Mouse (Mus musculus): ENCODE measurements around the gene Snx8. TPM values are rescaled to one million over a fixed set of nuclear protein-coding genes. Genes with fewer than 3 reads are reported as not detected.

Snx8 gene
- polyA plus RNA-seq, 1 experiment from 2014 or later: 28.9 TPM

- peak within 1 kb of the TSS; percentile 73 for H3K4me3 ChIP-seq
- 1% methylated on average over 39 of the region's 39 CpGs for WGBS
- no peaks in the 10 kb centered on the region for H3K9me3 ChIP-seq
- DNase-seq (ENCODE audit: extremely low spot score, low spot score): peak; percentile 86
- peaks cover 19% of the 10 kb centered on the region for H3K4me1 ChIP-seq
- no peaks in the 10 kb centered on the region for H3K27me3 ChIP-seq (ENCODE audit: poor library complexity, severe bottlenecking)
- peak within 1 kb of the TSS; percentile 94 for H3K27ac ChIP-seq
- H3K36me3 ChIP-seq (replicated peaks): peaks cover 57% of the 10 kb centered on the region
Measured at GRCm38 (mm10) chr5:140331615-140332512, 57.2 kb downstream of the Snx8 start, which contains the start of gene Mrm2. Gene Mrm2 (minus strand): TSS chr5:140331898.

- WGBS: 89% methylated on average over 5 of the region's 5 CpGs
Measured at GRCm38 (mm10) chr5:140324058-140324457, 65.0 kb downstream of the Snx8 start.

GRCm38 (mm10) chr5:140321756-140322575 is 67.1 kb downstream of the Snx8 start:
- Histone ChIP-seq H3K36me3 (replicated peaks) (peaks cover 39% of the 10 kb centered on the region), H3K27me3 (ENCODE audit: poor library complexity, severe bottlenecking) (no peaks in the 10 kb centered on the region), H3K4me3 (peak overlapping the region; percentile 83), H3K9me3 (no peaks in the 10 kb centered on the region), H3K27ac (peak overlapping the region; percentile 97), H3K4me1 (peaks cover 23% of the 10 kb centered on the region)
- WGBS: 2% methylated on average over 17 of the region's 17 CpGs
- DNase-seq (ENCODE audit: extremely low spot score, low spot score): no peak

More at GRCm38 (mm10) chr5:140324058-140324457, 65.0 kb downstream of the Snx8 start:
- Histone ChIP-seq H3K27me3 (ENCODE audit: poor library complexity, severe bottlenecking) (no peaks in the 10 kb centered on the region), H3K4me3 (no peak overlapping the region), H3K4me1 (peaks cover 22% of the 10 kb centered on the region), H3K36me3 (replicated peaks) (peaks cover 48% of the 10 kb centered on the region), H3K9me3 (no peaks in the 10 kb centered on the region), H3K27ac (no peak overlapping the region)
- DNase-seq (ENCODE audit: extremely low spot score, low spot score): no peak

GRCm38 (mm10) chr5:140321042-140321755 is 67.9 kb downstream of the Snx8 start, which contains the start of the genes Mad1l1 and Nudt1:
Gene Mad1l1 (minus strand): TSS chr5:140321552.
Gene Nudt1 (plus strand): TSS chr5:140321656.
- peaks cover 37% of the 10 kb centered on the region for H3K36me3 ChIP-seq (replicated peaks)
- peaks cover 23% of the 10 kb centered on the region for H3K4me1 ChIP-seq
- peak; percentile 91 for DNase-seq (ENCODE audit: extremely low spot score, low spot score)
- WGBS: under 1% methylated on average over 60 of the region's 60 CpGs
- H3K9me3 ChIP-seq: no peaks in the 10 kb centered on the region
- H3K27ac ChIP-seq: peak within 1 kb of the TSS; percentile 97
- H3K27me3 ChIP-seq (ENCODE audit: poor library complexity, severe bottlenecking): no peaks in the 10 kb centered on the region
- H3K4me3 ChIP-seq: peak within 1 kb of the TSS; percentile 83

GRCm38 (mm10) chr5:140316716-140317115 is 72.3 kb downstream of the Snx8 start:
- 92% methylated on average over 3 of the region's 3 CpGs for WGBS
- no peak for DNase-seq (ENCODE audit: extremely low spot score, low spot score)
- no peaks in the 10 kb centered on the region for H3K9me3 ChIP-seq
- H3K4me3 ChIP-seq: no peak overlapping the region
- H3K27me3 ChIP-seq (ENCODE audit: poor library complexity, severe bottlenecking): no peaks in the 10 kb centered on the region
- H3K36me3 ChIP-seq (replicated peaks): peaks cover 57% of the 10 kb centered on the region
- no peak overlapping the region for H3K27ac ChIP-seq
- H3K4me1 ChIP-seq: peaks cover 23% of the 10 kb centered on the region

- WGBS: 95% methylated on average over 14 of the region's 14 CpGs
- H3K36me3 ChIP-seq (replicated peaks): peaks cover 100% of the 10 kb centered on the region
Measured at GRCm38 (mm10) chr5:140307602-140308001, 81.5 kb downstream of the Snx8 start.

GRCm38 (mm10) chr5:140306016-140306415 is 83.0 kb downstream of the Snx8 start:
- Histone ChIP-seq H3K27ac (no peak overlapping the region), H3K36me3 (replicated peaks) (peaks cover 100% of the 10 kb centered on the region), H3K4me1 (no peaks in the 10 kb centered on the region), H3K9me3 (no peaks in the 10 kb centered on the region), H3K4me3 (no peak overlapping the region), H3K27me3 (ENCODE audit: poor library complexity, severe bottlenecking) (no peaks in the 10 kb centered on the region)
- no peak for DNase-seq (ENCODE audit: extremely low spot score, low spot score)
- WGBS: 90% methylated on average over 8 of the region's 8 CpGs

More at GRCm38 (mm10) chr5:140307602-140308001, 81.5 kb downstream of the Snx8 start:
- H3K27me3 ChIP-seq (ENCODE audit: poor library complexity, severe bottlenecking): no peaks in the 10 kb centered on the region
- no peak overlapping the region for H3K27ac ChIP-seq
- no peaks in the 10 kb centered on the region for H3K9me3 ChIP-seq
- H3K4me1 ChIP-seq: no peaks in the 10 kb centered on the region
- no peak for DNase-seq (ENCODE audit: extremely low spot score, low spot score)
- H3K4me3 ChIP-seq: no peak overlapping the region

- Histone ChIP-seq H3K9me3 (no peaks in the 10 kb centered on the region), H3K4me3 (no peak overlapping the region), H3K27ac (no peak overlapping the region), H3K36me3 (replicated peaks) (peaks cover 94% of the 10 kb centered on the region), H3K4me1 (no peaks in the 10 kb centered on the region), H3K27me3 (ENCODE audit: poor library complexity, severe bottlenecking) (no peaks in the 10 kb centered on the region)
- 88% methylated on average over 4 of the region's 4 CpGs for WGBS
- DNase-seq (ENCODE audit: extremely low spot score, low spot score): no peak
Measured at GRCm38 (mm10) chr5:140298291-140298690, 90.8 kb downstream of the Snx8 start.

- peaks cover 93% of the 10 kb centered on the region for H3K36me3 ChIP-seq (replicated peaks)
- no peaks in the 10 kb centered on the region for H3K9me3 ChIP-seq
- H3K27me3 ChIP-seq (ENCODE audit: poor library complexity, severe bottlenecking): no peaks in the 10 kb centered on the region
- DNase-seq (ENCODE audit: extremely low spot score, low spot score): peak; percentile 33
- H3K4me3 ChIP-seq: no peak overlapping the region
- no peak overlapping the region for H3K27ac ChIP-seq
- no peaks in the 10 kb centered on the region for H3K4me1 ChIP-seq
- 97% methylated on average over 1 of the region's 1 CpGs for WGBS
Measured at GRCm38 (mm10) chr5:140292152-140292551, 96.9 kb downstream of the Snx8 start.

Small RNA genes lying within 50 kb of the gene (microRNA-seq; reads per million reads assigned to microRNA genes)
- gene Mir7038: not detected

Other genes with a start within 250 kb of the Snx8 start
- 60.8 and 62.7 TPM in 2 replicates for gene Mad1l1, start 67.7 kb downstream of the Snx8 start, polyA plus RNA-seq (2016; fragmentation: Nextera tagmentation; extraction: Ambion mirVana)
- 57.4 TPM in 2 replicates for gene Nudt1, start 67.6 kb downstream of the Snx8 start, polyA plus RNA-seq (2016; fragmentation: Nextera tagmentation; extraction: Ambion mirVana)
- 22.9 TPM in 2 replicates for gene Mrm2, start 57.4 kb downstream of the Snx8 start, polyA plus RNA-seq (2016; fragmentation: Nextera tagmentation; extraction: Ambion mirVana)
- 155 and 165 TPM in 2 replicates for gene Eif3b, start 30.1 kb upstream of the Snx8 start, polyA plus RNA-seq (2016; fragmentation: Nextera tagmentation; extraction: Ambion mirVana)
- not detected in 2 replicates for gene Gm4869, start 56.4 kb upstream of the Snx8 start, polyA plus RNA-seq (2016; fragmentation: Nextera tagmentation; extraction: Ambion mirVana)
- gene Chst12, start 116.3 kb upstream of the Snx8 start, polyA plus RNA-seq (2016; fragmentation: Nextera tagmentation; extraction: Ambion mirVana): 14.0 and 15.1 TPM in 2 replicates
- gene Grifin, start 175.8 kb upstream of the Snx8 start, polyA plus RNA-seq (2016; fragmentation: Nextera tagmentation; extraction: Ambion mirVana): not detected in 2 replicates
- 33.1 and 33.3 TPM in 2 replicates for gene Lfng, start 218.1 kb upstream of the Snx8 start, polyA plus RNA-seq (2016; fragmentation: Nextera tagmentation; extraction: Ambion mirVana)